Mouse (Mus musculus) CD4-positive, CD25-positive, alpha-beta regulatory T cell, adult 4 months (primary cell): ENCODE measurements around the gene Litaf. TPM values are rescaled to one million over a fixed set of nuclear protein-coding genes. Genes with fewer than 3 reads are reported as not detected.

ENCODE experiments used
- ATAC-seq: one replicate; pipeline ENCODE4 v1.8.0; 2017
- polyA plus RNA-seq, 2 experiments: library from polyadenylated mRNA; unstranded; fragments of 100-300 nt; shearing (Covaris generic); gene quantifications; one replicate each; pipeline ENCODE4 v1.2.1; 2017

The Litaf gene
- polyA plus RNA-seq, 2 experiments from 2014 or later, result 47.2 to 61.2 TPM

DNA sequence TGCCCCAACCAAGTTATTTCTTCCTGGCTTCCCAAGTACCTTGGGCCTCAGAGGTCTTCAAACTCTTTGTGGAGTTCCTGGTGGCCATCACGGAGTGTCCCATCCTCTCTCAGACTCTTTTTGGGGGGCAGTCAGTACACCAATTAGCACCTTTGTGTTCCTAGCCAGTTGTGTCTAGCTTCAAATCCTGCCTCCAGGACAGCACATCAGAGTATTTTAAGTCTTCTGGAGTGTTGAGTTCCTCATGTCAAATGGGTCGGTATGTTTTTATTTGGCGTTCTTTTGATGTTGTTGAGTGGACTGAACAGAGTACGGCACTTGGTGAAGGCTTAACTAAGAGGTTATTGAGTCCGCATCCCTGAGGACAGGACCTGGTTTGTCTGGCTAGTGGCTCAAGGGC, 526 bp downstream of the Litaf start:
- ATAC-seq, result no peak

DNA sequence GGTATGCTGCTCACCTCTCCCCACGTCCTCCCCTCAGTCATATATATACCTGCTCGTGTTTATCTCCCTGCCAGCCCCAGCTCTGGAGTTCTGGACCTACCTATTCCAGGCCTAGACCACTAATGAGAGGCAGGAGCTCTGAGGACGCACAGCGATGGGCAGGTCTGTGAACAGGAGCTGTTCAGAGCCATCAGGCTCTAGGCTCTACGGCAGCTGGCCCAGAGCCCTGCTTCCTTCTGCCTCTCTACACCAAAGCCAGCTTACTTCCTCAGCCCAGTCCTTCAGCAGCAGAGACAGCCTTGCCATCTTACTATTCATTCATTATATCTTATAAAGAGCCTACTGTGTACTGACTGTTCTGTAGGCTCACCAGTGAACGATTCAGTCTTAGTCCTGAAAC, 1.2 kb downstream of the Litaf start:
- ATAC-seq, result no peak

DNA sequence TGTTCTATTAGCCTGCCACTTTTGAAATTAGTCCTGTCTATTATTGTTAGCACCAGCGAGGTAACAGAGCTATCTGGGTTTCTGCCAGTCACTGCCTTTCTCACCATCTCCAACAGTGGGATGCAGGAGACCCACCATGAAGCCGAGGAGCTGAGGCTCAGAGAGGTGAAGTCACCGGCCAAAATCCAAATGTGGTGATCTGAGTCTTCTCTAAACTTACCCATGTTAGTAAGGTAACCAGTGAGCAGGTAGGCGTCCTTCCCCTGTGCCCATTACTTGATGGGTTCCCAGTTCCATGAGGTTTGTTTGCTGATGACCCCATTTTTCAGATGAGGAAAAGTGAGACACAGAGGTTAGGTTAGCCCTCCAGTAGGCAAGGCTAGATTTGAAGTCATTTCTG, 1.6 kb downstream of the Litaf start:
- ATAC-seq, result no peak

DNA sequence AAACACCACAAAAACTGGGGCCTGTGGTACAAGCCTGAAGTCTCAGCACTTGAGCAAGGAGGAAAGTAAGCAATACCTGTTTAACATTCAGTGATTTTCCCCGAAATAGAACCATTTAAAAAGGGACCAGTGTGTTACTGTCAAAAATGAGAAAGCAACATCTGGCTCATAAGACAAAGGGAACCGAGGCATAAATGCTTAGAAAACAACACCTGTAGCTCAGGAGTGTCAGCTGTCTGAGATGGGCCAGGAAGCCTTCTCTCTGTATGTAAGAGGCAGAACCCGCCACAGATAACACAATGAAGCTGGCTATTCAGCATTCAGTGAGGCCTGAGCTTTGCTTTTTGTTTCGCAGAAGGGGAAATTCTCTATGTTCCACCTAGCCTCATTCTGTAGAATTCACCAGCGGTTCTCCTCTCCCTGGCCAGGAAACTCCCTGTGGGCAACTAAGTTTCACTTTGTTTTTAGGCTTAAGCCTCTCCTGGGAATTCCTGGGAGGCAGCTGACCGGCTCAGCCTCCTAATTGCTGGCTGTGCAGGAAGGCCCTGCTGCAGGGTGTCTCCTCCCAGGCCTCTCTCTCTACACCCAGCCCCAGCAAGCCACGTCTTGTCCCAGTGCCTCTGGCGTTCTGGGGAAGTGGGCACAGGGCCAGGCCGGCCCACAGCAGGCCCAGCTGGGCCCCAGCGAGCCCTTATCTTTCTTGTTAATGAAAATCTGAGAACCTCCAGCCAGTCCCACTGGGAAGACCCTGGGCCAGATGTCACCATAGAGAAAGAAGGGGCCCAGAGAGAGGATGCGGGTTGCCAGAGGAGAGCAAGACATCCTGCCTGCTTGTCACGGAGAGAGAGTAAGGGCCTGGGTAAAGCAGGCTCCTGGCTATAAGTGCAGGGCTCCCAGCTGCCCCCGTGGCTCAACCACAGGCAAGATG, 2.9 kb downstream of the Litaf start:
- ATAC-seq, result peak; percentile 20

DNA sequence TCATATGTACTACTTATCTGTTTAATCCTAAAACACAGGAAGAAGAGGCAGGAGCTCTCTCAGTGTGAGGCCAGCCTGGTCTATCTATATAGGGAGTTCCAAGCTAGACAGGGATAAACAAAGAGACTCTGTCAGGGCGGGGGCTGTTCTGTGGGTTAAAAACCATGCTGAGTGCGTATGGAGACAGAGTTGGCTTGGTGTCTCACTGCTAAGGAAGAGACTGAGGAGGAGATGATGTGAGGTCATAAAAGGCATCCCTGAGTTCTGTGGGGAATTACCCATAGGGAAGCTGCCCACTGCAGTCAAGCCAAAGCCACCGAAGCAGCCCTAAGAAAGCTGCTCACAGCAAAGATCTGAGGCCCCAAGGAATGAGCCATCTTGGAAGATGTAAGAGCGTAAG, 5.3 kb downstream of the Litaf start, which contains the start of gene Snn:
TSS of gene Snn (plus strand) at position 301 of the 400 bp plus-strand sequence.
- no peak for ATAC-seq

DNA sequence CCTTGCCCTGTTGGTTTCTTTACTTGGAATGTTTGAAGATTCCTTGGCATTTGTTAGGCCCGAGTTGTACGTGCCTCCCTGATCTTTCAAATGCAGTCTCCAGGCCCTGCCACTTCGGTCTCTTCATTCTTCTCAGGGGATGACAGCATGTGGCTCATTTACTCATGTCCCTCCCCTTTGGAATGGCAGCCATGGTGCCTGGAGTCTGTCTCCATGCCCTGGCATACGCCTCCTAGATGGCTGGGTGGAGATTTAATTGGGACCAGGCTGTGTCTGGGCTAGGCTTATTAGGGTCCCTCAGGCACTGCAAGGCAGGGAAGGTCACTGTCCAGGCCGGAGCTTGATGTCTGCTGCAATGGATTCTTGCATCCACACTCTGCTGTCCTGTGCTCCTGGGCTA, 10.0 kb downstream of the Litaf start:
- ATAC-seq, result no peak

DNA sequence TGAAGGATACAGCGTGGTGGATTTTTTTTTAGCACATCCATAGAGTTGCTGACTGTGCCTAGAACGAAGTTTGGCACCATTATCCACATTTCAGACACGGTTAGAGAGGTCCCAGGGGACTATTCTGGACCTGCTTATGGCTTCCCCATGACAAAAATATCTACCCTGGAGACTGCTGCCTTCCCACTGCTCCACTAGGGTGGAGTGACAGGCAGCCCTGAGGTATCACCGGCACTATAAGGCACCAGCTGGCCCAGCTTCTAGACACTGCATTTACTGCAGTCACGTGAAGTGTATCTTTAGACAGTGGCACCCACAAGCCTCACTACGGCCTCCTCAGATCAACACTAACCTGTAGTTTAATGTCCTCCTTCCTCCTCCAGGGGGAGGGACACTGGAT, 11.1 kb downstream of the Litaf start:
- ATAC-seq, result no peak

DNA sequence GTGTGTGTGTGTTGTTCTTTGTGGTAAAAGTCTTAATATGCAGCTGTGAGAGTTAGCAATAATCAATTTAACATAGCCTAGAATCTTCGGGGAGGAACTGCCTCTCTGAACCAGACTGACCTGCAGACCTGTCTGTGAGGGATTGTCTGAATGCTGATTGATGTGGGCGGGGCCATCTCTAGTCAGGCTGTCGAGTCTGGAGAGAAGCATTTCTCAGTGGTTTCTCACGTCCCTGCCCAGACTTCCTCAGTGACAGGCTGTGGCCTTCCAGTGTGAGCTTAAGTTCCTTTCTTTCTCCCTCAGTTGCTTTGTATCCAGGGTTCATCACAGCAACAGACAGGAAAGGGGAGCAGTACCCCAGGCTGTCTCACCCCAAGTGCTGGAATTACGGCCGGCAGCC, 11.5 kb downstream of the Litaf start:
- ATAC-seq, result no peak

DNA sequence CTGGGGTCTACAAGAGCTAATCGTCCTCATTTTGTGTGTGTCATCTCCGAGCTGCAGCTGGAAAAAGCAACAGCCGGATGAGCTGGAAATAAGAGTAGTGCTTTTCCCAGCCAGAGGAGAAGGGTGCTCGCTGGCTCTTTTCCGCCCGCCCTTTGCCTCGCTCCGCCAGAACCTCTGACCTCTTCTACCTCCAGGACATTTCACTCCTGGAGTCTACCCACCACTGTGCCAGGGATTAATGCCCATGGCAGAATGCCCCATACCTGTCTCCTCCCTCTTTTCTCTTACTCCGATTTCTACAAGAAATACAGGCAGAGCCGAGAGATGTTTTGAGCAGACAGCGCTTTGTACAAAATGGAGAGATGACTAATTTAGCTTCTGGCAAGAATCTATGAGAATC, 14.8 kb downstream of the Litaf start:
- no peak for ATAC-seq

DNA sequence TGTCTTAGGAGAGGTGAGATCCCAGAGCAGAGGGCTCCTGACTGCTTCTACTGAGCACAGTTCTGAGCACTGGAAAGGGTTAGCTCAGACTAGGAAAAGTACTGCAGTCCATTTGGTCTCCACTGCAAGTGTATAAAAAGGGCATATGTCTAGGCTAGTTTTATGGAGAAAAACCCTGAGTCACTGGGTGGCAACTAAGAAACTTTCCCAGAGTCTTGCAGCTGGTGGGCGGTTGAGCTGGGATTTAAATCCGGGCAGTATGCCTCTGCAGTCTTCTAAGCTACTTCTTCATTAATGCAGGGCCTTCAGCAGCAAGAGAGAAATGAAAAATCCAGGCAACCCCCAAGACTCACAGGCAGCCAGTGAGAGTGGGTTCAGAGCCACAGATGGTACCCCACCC, 15.7 kb downstream of the Litaf start:
- no peak for ATAC-seq

DNA sequence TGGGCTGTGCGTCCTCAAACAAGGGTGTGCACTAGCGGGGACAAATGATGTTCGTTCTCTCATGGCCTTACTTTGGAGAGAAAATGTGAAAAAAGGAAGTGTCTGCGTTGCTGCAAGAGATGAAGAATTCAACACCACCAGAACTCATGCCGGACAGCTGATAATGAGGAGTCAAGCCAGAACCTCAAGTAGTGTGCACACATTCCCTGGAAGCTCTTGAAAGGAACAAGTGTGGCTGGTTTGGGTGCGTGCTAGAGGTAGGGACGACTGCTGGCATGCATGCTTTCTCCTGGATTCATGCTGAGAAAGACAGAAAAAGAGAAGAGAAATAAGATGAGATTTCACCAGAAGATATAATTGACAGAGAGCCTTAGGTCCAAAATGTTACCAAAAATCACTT, 18.8 kb downstream of the Litaf start:
- ATAC-seq, result no peak

DNA sequence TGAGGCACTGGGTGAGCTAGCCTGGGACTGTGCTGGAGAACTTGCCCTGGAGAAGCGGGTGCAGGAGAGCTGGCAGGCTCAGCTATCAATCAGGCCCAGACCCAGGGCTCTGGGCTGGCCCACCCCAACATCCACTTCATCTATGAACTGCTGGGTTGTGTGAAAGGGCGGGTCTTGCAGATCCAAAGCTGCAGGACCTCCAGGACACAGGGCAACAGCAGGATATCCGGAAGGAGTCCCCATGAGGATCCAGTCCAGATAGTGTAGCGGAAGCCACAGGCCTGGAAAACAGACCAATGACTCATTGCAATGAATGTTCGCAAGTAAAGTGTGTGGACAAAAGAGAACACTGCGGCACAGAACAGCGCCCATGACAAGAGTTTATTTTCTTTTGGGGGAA, 19.5 kb downstream of the Litaf start:
- ATAC-seq, result no peak

DNA sequence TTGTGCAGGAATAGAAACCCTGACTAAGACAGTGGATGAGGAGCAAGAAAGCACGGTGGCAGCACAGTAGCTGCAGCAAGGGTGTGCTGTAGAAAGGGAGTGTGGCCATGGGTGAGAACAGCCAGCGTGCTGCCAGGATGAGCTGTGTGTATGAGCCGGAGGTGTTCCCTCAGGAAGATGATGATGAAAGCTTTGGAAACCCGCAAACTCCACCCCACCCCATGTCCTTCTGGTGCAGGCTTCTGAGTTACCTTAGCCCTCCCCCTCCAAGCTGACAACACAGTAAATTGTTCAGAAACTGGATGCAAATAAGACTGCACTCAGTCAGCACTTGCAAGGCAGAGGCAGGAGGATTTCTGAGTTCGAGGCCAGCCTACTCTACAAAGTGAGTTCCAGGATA, 22.7 kb downstream of the Litaf start:
- no peak for ATAC-seq

DNA sequence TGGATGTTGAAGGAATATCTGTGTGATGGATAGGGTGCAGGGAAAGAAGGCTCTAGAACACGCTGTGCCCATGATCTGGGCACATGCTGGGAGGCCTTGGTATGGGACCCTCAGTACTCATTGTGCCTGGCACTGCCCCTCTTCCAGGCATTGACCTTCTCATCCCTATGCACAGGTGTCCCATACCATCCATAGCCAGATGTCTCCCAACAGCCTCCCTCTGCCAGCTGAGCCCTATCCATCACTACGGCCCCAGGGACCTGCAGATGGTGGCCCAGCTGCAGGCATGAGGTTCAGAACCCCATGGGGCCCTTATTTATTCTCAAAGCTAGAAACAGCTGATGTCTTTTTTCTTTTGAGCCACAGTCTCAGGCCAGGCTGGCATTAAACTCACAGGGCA, 25.4 kb downstream of the Litaf start:
- no peak for ATAC-seq

DNA sequence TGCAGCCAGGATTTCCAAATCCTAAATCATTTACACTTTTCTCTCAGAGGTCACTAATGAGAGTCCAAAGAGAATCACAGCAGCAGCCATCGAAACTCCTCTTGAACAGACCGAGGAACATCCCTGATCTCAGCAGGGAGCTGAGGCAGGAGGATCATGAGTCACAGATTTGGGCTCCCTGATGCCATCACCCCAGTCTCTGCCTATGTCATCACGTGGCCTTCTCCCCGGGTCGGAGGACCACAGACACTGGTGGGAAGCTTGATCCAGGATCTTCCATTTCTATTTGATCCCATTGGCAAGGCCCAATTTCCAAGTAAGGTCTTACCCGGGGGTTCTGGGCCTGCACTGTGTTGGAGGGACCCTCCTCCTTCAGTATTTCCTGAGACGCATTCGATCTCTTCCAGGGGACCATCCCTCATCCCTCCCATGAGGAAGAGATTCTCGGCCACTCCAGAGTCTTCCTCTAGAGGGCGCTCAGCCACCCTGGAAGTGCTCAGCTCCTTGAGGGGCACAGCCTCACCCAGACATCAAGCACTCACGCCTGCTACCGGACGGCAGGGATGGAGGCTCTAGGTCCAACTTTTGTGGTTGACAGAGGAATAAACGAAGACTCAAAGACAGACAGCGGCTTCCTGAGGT, 30.0 kb downstream of the Litaf start:
- peak; percentile 71 for ATAC-seq

DNA sequence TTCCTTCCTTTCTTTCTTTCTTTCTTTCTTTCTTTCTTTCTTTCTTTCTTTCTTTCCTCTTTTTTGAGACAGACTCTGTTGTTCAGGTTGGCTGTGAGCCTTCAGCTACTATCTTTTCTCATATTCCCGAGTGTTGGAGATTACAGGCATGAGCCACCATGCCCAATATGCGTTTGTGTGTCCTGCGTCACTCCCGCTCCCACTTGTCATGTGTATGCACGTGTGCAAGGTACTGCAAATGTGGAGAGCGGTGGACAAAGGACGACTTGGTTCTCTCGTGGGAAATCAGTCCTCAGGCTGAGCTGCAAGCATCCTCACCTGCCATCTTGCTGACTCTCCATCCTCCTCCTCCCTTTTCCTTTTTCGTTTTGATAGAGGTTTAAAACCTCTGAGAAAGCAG, 30.7 kb downstream of the Litaf start:
- ATAC-seq, result no peak

DNA sequence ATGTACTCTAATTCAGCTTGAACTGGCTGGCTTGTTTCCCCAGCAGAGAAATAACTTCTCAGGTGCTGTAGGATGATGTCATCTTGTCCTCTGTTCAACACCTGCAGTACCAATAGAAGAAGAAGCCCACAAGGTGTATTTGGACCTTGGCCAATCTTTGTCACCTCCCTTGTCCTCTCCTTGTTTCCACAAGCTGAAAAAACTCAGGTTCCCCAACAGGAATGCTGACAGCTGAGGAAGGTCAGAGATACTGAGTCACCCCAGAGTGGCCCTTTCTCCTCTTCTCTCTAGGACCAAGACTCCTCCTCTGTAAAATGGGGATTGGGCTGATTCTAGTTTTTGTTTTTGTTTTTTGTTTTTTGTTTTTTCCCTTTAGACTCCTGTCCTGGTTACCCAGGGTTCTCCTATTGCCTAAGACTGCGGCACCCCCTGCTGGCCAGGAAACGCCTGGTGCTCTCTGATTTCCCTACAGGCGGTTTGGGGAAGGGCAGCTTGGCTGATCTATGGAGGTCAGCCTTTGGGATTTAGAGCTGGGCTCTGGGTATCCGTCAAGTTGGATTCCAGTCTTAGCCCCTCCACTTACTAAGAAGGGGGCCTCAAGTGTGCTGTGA, 31.7 kb downstream of the Litaf start:
- peak; percentile 98 for ATAC-seq

DNA sequence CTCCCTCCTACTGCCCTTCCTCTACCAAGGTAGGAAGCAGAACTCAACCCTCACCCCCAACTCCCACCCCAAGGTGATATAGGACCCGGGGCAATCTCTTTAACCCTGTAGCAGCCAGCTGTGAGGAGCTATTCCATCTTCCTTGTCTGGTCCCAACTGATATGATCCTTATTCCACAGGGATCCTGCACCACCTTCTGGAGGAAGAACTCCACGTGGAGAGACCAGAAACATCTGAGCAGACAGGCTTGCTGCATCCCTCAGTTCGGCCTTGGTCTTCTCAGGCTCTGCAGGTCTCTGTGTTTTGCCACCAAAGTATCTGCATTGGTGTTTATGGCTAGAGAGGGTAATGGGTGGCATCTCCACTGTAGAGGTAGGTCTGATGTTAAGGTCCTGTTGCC, 34.6 kb downstream of the Litaf start:
- no peak for ATAC-seq

DNA sequence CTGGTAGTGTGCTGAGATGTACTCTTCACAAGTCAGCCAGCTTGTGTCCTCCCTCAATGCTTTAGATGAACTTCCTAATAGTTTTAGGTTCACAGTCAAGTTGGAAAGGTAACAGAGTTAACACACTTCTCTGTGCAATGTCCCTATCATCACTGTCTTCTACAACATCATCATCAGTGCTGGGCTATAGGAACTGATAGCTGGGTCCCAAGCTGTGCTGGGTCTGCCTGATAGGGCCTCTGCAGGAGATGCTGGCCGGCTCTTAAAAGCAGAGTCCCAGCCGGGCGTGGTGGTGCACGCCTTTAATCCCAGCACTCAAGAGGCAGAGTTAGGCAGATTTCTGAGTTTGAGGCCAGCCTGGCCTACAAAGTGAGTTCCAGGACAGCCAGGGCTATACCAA, 35.1 kb downstream of the Litaf start:
- no peak for ATAC-seq

DNA sequence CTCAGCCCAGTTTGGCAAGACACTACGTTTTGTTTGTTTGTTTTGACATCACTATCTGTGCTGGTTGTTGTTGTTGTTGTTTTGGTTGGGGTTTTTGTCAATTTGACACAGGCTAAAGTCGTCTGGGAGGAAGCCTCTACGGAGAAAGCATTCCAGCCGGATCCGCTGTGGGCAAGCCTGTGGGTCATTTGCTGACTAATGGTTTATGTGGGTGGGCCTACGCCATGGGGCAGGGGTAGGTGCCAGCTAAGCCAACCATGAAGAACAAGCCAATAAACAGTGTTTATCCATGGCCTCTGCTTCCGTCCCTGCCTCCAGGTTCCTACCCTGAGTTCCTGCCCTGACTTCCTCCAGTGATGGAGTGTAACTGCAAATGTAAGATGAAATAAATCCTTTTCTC, 37.8 kb downstream of the Litaf start:
- no peak for ATAC-seq

DNA sequence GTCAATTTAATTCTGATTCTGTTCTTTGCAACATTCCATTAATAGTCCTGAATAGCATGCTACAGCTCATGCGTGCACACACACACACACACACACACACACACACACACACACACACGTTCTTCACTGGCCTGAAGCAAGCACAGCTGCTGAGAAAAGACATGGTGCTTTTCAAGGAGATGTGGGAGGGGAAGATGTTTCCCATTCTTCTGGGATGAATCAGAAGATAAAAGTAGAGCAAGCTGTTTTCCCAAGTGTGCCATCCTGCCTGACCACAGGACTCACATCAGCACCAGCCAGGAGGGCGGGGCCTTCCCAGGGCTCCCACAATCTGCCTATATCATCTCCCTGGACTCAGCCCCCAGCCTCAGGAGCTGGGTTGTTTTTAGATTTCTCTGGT, 41.1 kb downstream of the Litaf start:
- ATAC-seq, result no peak

DNA sequence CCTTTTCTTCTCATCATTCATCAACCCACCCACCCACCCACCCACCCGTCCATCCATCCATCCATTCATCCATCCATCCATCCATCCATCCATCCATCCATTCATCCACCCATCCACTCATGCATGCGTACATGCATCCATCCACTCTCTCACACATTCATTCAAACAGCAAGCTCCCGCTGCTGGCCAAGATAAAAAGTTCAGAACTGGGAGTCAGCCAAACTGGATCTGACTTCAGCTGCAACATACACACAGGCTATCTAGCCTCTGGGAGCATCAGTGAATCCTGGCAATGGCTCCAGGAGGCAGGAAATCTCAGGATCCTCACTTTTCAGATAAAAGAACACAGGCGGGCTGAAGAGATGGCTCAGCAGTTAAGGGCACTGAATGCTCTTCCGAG, 42.3 kb downstream of the Litaf start:
- no peak for ATAC-seq

DNA sequence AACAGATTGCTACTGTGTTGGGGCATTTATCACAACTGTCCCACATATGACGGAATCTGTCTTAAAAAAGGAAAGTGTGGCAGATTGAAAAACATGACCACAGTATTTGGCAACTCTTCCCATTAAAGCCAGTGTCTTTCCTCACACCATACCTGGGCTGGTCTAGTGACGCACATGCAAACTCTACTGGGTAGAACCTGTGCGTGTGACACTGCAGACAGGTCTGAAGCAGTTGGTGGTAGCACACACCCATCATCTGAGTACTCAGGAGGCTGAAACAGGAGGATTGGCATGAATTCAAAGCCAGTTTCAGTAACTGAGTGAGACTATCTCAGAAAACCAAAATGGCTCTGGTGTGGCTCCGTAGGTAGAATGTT, 43.9 kb downstream of the Litaf start:
- ATAC-seq, result no peak
